Mouse (Mus musculus): ENCODE measurements around the gene Mip.

DNA sequence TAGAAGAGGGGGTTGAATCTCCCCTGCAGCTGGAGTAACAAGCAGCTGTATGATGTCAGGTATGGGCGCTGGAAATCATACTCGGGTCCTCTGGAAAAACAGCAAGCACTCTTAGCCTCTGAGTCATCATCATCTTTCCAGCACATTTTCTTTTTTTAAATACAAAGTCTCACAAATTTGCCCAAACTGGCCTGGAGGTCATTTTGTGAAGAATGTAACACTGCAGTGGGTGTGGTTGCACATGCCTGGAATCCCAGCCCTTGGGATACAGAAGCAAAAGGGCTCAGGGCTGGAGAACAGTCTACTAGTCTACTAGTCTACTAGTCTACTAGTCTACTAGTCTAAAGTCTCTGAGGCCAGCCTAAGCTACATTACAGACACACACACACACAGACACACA is 41.3 kb upstream of the Mip start:
- no peak for TF ChIP-seq POLR2A (IDR thresholded peaks at IDR 0.05; ENCODE audit: control insufficient read depth, extremely low read depth, insufficient read depth, low read length, poor library complexity)
- no peak for TF ChIP-seq CTCF (IDR thresholded peaks at IDR 0.05; ENCODE audit: borderline replicate concordance, control insufficient read depth, extremely low read depth, insufficient read depth, low read length, poor library complexity)
